30 mouse cellular contexts compared by ENCODE assay signal in genomic region chr12:108993046-108993445, GRCm38 (mm10).
"Had no signal": no experiment of that assay in that cellular context is flagged by ENCODE, and none has a peak within 500 bp of the region (broad histone marks: within the 10 kb centered on the region; RNA-seq: fewer than 3 reads in every experiment).

No protein-coding gene starts in this region.

- H3K27me3 ChIP-seq: heart, embryonic 12.5 days; heart, embryonic 15.5 days; hindbrain, embryonic 15.5 days; intestine, embryonic 15.5 days had no signal

- DNase-seq: heart, postnatal 10 days; heart, postnatal 14 days; heart, postnatal 36 days; heart, postnatal 4 days; kidney, adult 11 months; kidney, adult 18-20 months; kidney, adult 2 months; kidney, adult 8-10 months; kidney, adult 9 months; kidney, postnatal 10 days; kidney, postnatal 14 days; kidney, postnatal 25 days; kidney, postnatal 36 days; kidney, postnatal 4 days; layer of hippocampus, adult 9-11 months; layer of hippocampus, postnatal 36 days had no signal

- H3K4me3 ChIP-seq: heart, embryonic 12.5 days; heart, embryonic 13.5 days; heart, embryonic 15.5 days; hindbrain, embryonic 10.5 days; hindbrain, embryonic 12.5 days; hindbrain, embryonic 13.5 days; hindbrain, embryonic 15.5 days; intestine, embryonic 15.5 days; kidney, embryonic 15.5 days; layer of hippocampus, adult 2 months; left cerebral cortex, adult 2 months had no signal

- H3K27ac ChIP-seq: heart, embryonic 13.5 days; heart, embryonic 15.5 days; hindbrain, embryonic 10.5 days; hindbrain, embryonic 12.5 days; hindbrain, embryonic 13.5 days; hindbrain, embryonic 14.5 days; hindbrain, embryonic 15.5 days; hindbrain, postnatal 0 days; intestine, embryonic 15.5 days; kidney, embryonic 15.5 days; kidney, postnatal 0 days; layer of hippocampus, adult 2 months; left cerebral cortex, adult 2 months had no signal

- H3K9me3 ChIP-seq: heart, embryonic 12.5 days; heart, embryonic 13.5 days; heart, embryonic 15.5 days; hindbrain, embryonic 10.5 days; hindbrain, embryonic 12.5 days; hindbrain, embryonic 13.5 days; hindbrain, embryonic 15.5 days; intestine, embryonic 15.5 days; kidney, embryonic 15.5 days had no signal

- H3K36me3 ChIP-seq: heart, embryonic 12.5 days; heart, embryonic 13.5 days; heart, embryonic 15.5 days; hindbrain, embryonic 10.5 days; hindbrain, embryonic 12.5 days; hindbrain, embryonic 13.5 days; hindbrain, embryonic 15.5 days; intestine, embryonic 15.5 days; kidney, embryonic 15.5 days had no signal

- H3K4me1 ChIP-seq: heart, embryonic 12.5 days; heart, embryonic 13.5 days had no signal
